Mouse (Mus musculus) megakaryocyte, embryonic 14.5 days (primary cell): ENCODE measurements at regions not wholly inside any gene's neighbourhood (a gene's known extent, or its start where the extent isn't known, plus 50 kb on each side); places are given as distances from the start of the nearest gene placed in this dataset.

Experiments
- H3K27me3 ChIP-seq: replicated peaks from 2 replicates; pipeline ENCODE3; 2012; ENCODE audit warnings: inconsistent platforms
- H3K36me3 ChIP-seq: replicated peaks from 2 replicates; pipeline ENCODE3; 2012; ENCODE audit warnings: low read length, inconsistent platforms, mixed read lengths
- H3K4me1 ChIP-seq: 2 replicates; pipeline ENCODE4 v1.6.1; 2012; ENCODE audit warnings: inconsistent platforms
- H3K4me3 ChIP-seq: replicated peaks from 2 replicates; pipeline ENCODE3; 2012; ENCODE audit warnings: moderate library complexity, mild to moderate bottlenecking, inconsistent platforms
- H3K9me3 ChIP-seq: 2 replicates; pipeline ENCODE4 v1.6.1; 2012; ENCODE audit warnings: inconsistent platforms
- FLI1 ChIP-seq: IDR thresholded peaks from 2 replicates; pipeline ENCODE4 v1.6.1; 2012; ENCODE audit warnings: low read length, inconsistent platforms, mixed read lengths
- GATA1 ChIP-seq: IDR thresholded peaks from 3 replicates; pipeline ENCODE4 v1.6.1; 2012; ENCODE audit warnings: mixed read lengths, low read length, inconsistent platforms, borderline replicate concordance

- H3K9me3 ChIP-seq = peaks cover 14% of the 10 kb centered on the region
- no peak overlapping the region for H3K4me3 ChIP-seq
- no peaks in the 10 kb centered on the region for H3K4me1 ChIP-seq
- TF ChIP-seq FLI1 = no peak
- TF ChIP-seq GATA1 = no peak
- H3K36me3 ChIP-seq = no peaks in the 10 kb centered on the region
- H3K27me3 ChIP-seq = no peaks in the 10 kb centered on the region
Observed at GRCm38 (mm10) chr6:117366563-117366962, 198.2 kb downstream of the Cxcl12 start.

GRCm38 (mm10) chr6:117375989-117376388 is 207.7 kb downstream of the Cxcl12 start:
- Histone ChIP-seq H3K36me3 (no peaks in the 10 kb centered on the region), H3K9me3 (peaks cover 25% of the 10 kb centered on the region), H3K4me3 (no peak overlapping the region), H3K4me1 (no peaks in the 10 kb centered on the region), H3K27me3 (no peaks in the 10 kb centered on the region)
- no peak for TF ChIP-seq FLI1
- TF ChIP-seq GATA1 = no peak

- Histone ChIP-seq H3K27me3 (no peaks in the 10 kb centered on the region), H3K36me3 (no peaks in the 10 kb centered on the region)
- TF ChIP-seq FLI1 (no peak), GATA1 (no peak)
Observed at GRCm38 (mm10) chr6:117379904-117380303, 211.6 kb downstream of the Cxcl12 start.

GRCm38 (mm10) chr6:117390233-117390848 is 222.0 kb downstream of the Cxcl12 start:
- H3K4me3 ChIP-seq = no peak overlapping the region
- TF ChIP-seq GATA1 = no peak
- no peak for TF ChIP-seq FLI1

More at GRCm38 (mm10) chr6:117379904-117380303, 211.6 kb downstream of the Cxcl12 start:
- no peak overlapping the region for H3K4me3 ChIP-seq
- H3K9me3 ChIP-seq = peaks cover 24% of the 10 kb centered on the region
- H3K4me1 ChIP-seq = no peaks in the 10 kb centered on the region

GRCm38 (mm10) chr6:117393480-117393879 is 225.1 kb downstream of the Cxcl12 start:
- no peaks in the 10 kb centered on the region for H3K27me3 ChIP-seq
- H3K36me3 ChIP-seq = no peaks in the 10 kb centered on the region
- no peak overlapping the region for H3K4me3 ChIP-seq
- H3K9me3 ChIP-seq = 0 out of 2 replicates have a peak, but pooled peaks cover 4% of the 10 kb centered on the region
- H3K4me1 ChIP-seq = no peaks in the 10 kb centered on the region
- TF ChIP-seq FLI1 = no peak

More at GRCm38 (mm10) chr6:117390233-117390848, 222.0 kb downstream of the Cxcl12 start:
- Histone ChIP-seq H3K9me3 (0 out of 2 replicates have a peak, but pooled peaks cover 4% of the 10 kb centered on the region), H3K36me3 (no peaks in the 10 kb centered on the region), H3K4me1 (no peaks in the 10 kb centered on the region), H3K27me3 (no peaks in the 10 kb centered on the region)

- H3K9me3 ChIP-seq = peaks cover 11% of the 10 kb centered on the region
- no peaks in the 10 kb centered on the region for H3K36me3 ChIP-seq
- no peaks in the 10 kb centered on the region for H3K4me1 ChIP-seq
- H3K4me3 ChIP-seq = no peak overlapping the region
- H3K27me3 ChIP-seq = no peaks in the 10 kb centered on the region
- TF ChIP-seq GATA1 = no peak
- TF ChIP-seq FLI1 = no peak
Observed at GRCm38 (mm10) chr6:117405589-117406311, 237.4 kb downstream of the Cxcl12 start.

- H3K9me3 ChIP-seq = peaks cover 9% of the 10 kb centered on the region
- H3K36me3 ChIP-seq = no peaks in the 10 kb centered on the region
- TF ChIP-seq FLI1 = no peak
- no peak for TF ChIP-seq GATA1
- no peak overlapping the region for H3K4me3 ChIP-seq
- H3K4me1 ChIP-seq = no peaks in the 10 kb centered on the region
- no peaks in the 10 kb centered on the region for H3K27me3 ChIP-seq
Observed at GRCm38 (mm10) chr6:117406312-117406595, 237.9 kb downstream of the Cxcl12 start.

GRCm38 (mm10) chr6:117406757-117407156 is 238.4 kb downstream of the Cxcl12 start:
- Histone ChIP-seq H3K4me1 (no peaks in the 10 kb centered on the region), H3K27me3 (no peaks in the 10 kb centered on the region), H3K36me3 (no peaks in the 10 kb centered on the region), H3K9me3 (peaks cover 5% of the 10 kb centered on the region), H3K4me3 (no peak overlapping the region)
- no peak for TF ChIP-seq GATA1
- TF ChIP-seq FLI1 = no peak

GRCm38 (mm10) chr6:117407206-117407858 is 239.0 kb downstream of the Cxcl12 start:
- no peak for TF ChIP-seq FLI1
- no peak for TF ChIP-seq GATA1
- Histone ChIP-seq H3K4me1 (no peaks in the 10 kb centered on the region), H3K27me3 (no peaks in the 10 kb centered on the region), H3K36me3 (no peaks in the 10 kb centered on the region), H3K4me3 (no peak overlapping the region), H3K9me3 (peaks cover 5% of the 10 kb centered on the region)

GRCm38 (mm10) chr6:117407953-117408352 is 239.6 kb downstream of the Cxcl12 start:
- no peak overlapping the region for H3K4me3 ChIP-seq
- no peaks in the 10 kb centered on the region for H3K36me3 ChIP-seq
- peaks cover 5% of the 10 kb centered on the region for H3K9me3 ChIP-seq
- TF ChIP-seq GATA1 (no peak), FLI1 (no peak)
- no peaks in the 10 kb centered on the region for H3K27me3 ChIP-seq
- no peaks in the 10 kb centered on the region for H3K4me1 ChIP-seq
